Mouse (Mus musculus) lung, postnatal 0 days (tissue): ENCODE results near the gene Rbm41. TPM values are rescaled to one million over a fixed set of nuclear protein-coding genes. Genes with fewer than 3 reads are reported as not detected.

Experiments used
- ATAC-seq: fragments of 200-750 bp; cut with Nextera tagmentation; 2 replicates; pipeline ENCODE4 v1.8.0; 2017; ENCODE audit warnings: moderate library complexity
- DNase-seq: peaks from one replicate; pipeline ENCODE4 v3.0.0-alpha.2; 2016; ENCODE audit warnings: low spot score
- H3K27ac ChIP-seq: fragments of 300-500 bp; sonication (generic); 2 replicates; pipeline ENCODE4 v1.5.1; 2014; ENCODE audit warnings: antibody characterized with exemption, mild to moderate bottlenecking, low read length, mixed read lengths
- H3K27me3 ChIP-seq: fragments of 300-500 bp; sonication (generic); replicated peaks from 2 replicates; pipeline ENCODE4 v1.6.1; 2014; ENCODE audit warnings: low read length, mixed read lengths; ENCODE audit not compliant: insufficient read depth
- H3K36me3 ChIP-seq: fragments of 300-500 bp; sonication (generic); 2 replicates; pipeline ENCODE4 v1.6.1; 2014; ENCODE audit warnings: low read length, mixed read lengths; ENCODE audit not compliant: insufficient read depth
- H3K4me1 ChIP-seq: fragments of 300-500 bp; sonication (generic); 2 replicates; pipeline ENCODE4 v1.6.1; 2014; ENCODE audit warnings: antibody characterized with exemption, low read depth, low read length, mixed read lengths; ENCODE audit not compliant: insufficient read depth
- H3K4me2 ChIP-seq: fragments of 300-500 bp; sonication (generic); replicated peaks from 2 replicates; pipeline ENCODE4 v1.6.1; 2014; ENCODE audit warnings: low read depth, mild to moderate bottlenecking, low read length, moderate library complexity, mixed read lengths
- H3K4me3 ChIP-seq: fragments of 300-500 bp; sonication (generic); 2 replicates; pipeline ENCODE4 v1.5.1; 2014; ENCODE audit warnings: low read depth, low read length
- H3K9ac ChIP-seq: fragments of 300-500 bp; sonication (generic); replicated peaks from 2 replicates; pipeline ENCODE4 v1.6.1; 2014; ENCODE audit warnings: low read depth, mild to moderate bottlenecking
- H3K9me3 ChIP-seq: fragments of 300-500 bp; sonication (generic); 2 replicates; pipeline ENCODE4 v1.6.1; 2016; ENCODE audit warnings: low read length, mixed read lengths
- CTCF ChIP-seq: IDR thresholded peaks from 2 replicates; pipeline ENCODE4 v1.5.1; 2016; ENCODE audit warnings: antibody characterized with exemption, mild to moderate bottlenecking
- EP300 ChIP-seq: IDR thresholded peaks from 2 replicates; pipeline ENCODE4 v1.6.1; 2016; ENCODE audit warnings: antibody characterized with exemption, mild to moderate bottlenecking, control low read depth
- WGBS: fragments of 180-500 bp; shearing (Covaris S2); extraction: QIAGEN DNeasy Blood & Tissue Kit; methylation state at CpG from one replicate; pipeline ENCODE4 v1.1.7; 2014; 5-methylcytosine and 5-hydroxymethylcytosine counted together
- polyA plus RNA-seq: library from polyadenylated mRNA; unstranded; fragments of >200 nt; fragmentation: Nextera tagmentation; extraction: Ambion mirVana; gene quantifications from 2 replicates; pipeline ENCODE4 v1.2.1, GENCODE M21; 2015

The Rbm41 gene
- 2.6 and 2.9 TPM in 2 replicates for polyA plus RNA-seq

DNA sequence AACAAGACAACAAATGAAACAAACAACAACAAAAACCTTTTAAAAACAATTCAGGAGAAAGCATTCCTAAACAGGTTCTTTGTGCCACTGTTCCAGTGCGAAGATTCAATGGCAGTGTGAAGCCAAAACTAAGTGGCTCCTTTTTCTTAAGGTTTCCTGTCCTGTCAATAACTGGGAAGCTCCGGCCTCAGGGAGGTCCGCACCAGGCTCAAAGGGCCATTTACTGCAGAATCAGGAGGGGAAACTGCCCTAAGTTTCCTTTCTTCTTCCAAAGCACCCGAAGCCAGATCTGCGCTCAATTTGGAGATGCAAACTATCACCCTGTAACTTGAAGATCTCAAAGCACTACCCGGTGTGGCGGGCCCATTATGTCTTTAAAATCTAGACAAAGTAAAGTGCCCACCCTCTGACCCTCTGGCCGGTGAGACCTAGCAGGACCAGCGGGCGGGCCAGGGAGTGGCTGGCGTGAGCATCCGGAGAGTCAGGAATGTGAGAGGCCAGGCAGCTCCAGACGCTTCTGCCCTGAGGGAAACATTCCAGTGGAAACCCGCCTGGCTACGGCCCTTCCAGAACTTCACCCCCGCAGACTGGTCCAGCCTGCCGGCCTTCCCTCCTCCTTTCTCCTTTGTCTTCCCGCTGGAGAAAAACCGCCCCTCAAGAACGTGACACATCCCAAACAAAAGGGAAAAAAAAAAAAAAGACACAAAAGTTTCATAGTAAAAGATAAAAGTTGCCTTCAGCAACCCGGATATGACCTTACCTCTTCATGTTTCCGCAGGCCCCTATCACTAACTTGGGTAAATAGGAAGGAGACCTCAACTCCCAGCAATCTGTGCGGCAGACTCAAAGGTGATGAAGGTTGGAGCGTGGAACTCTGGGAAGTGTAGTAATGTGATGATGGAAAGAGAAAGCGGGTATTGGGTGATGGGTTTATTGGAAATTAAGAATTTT lies at the start of gene Rbm41:
Gene Rbm41, minus strand, starts transcription at position 856 of the 951 bp plus-strand sequence.
- TF ChIP-seq CTCF (no peak), EP300 (no peak)
- Histone ChIP-seq H3K9ac (peak within 1 kb of the TSS; percentile 34; the same call in 1 of the 2 replicates), H3K4me3 (peak within 1 kb of the TSS; percentile 47), H3K27ac (peak within 1 kb of the TSS; percentile 68), H3K4me2 (peak within 1 kb of the TSS; percentile 42), H3K36me3 (0 out of 2 replicates have a peak, but pooled peaks cover 5% of the 10 kb centered on the region), H3K9me3 (no peaks in the 10 kb centered on the region), H3K27me3 (no peaks in the 10 kb centered on the region), H3K4me1 (no peaks in the 10 kb centered on the region)
- peak; percentile 86 for ATAC-seq
- DNase-seq: peak; percentile 60
- 13% methylated on average over 21 of the region's 25 CpGs for WGBS

- H3K9ac ChIP-seq: no peak overlapping the region
- no peaks in the 10 kb centered on the region for H3K4me1 ChIP-seq
- H3K27me3 ChIP-seq: no peaks in the 10 kb centered on the region
- TF ChIP-seq EP300: no peak
- no peak for TF ChIP-seq CTCF
- H3K9me3 ChIP-seq: no peaks in the 10 kb centered on the region
- ATAC-seq (no peak), DNase-seq (no peak)
- 87% methylated on average over 4 of the region's 4 CpGs for WGBS
- no peak overlapping the region for H3K4me3 ChIP-seq
- H3K36me3 ChIP-seq: 0 out of 2 replicates have a peak, but pooled peaks cover under 1% of the 10 kb centered on the region
- H3K27ac ChIP-seq: no peak overlapping the region
- H3K4me2 ChIP-seq: no peak overlapping the region
Observed at GRCm38 (mm10) chrX:139998691-139999065, 283 bp upstream of the Rbm41 start.

- H3K27ac ChIP-seq: no peak overlapping the region
- DNase-seq: no peak
- WGBS: 72% methylated on average over 5 of the region's 5 CpGs
- TF ChIP-seq EP300: no peak
- TF ChIP-seq CTCF: no peak
- no peak overlapping the region for H3K4me2 ChIP-seq
- no peaks in the 10 kb centered on the region for H3K36me3 ChIP-seq
- H3K4me1 ChIP-seq: no peaks in the 10 kb centered on the region
- no peak overlapping the region for H3K9ac ChIP-seq
- no peaks in the 10 kb centered on the region for H3K9me3 ChIP-seq
- no peak overlapping the region for H3K4me3 ChIP-seq
- ATAC-seq: no peak
- no peaks in the 10 kb centered on the region for H3K27me3 ChIP-seq
Observed at GRCm38 (mm10) chrX:139982115-139982514, 16.3 kb downstream of the Rbm41 start.

- ATAC-seq: peak; percentile 30; the same call in 1 of the 2 replicates
- Histone ChIP-seq H3K27me3 (no peaks in the 10 kb centered on the region), H3K4me2 (no peak overlapping the region), H3K4me3 (no peak overlapping the region), H3K4me1 (no peaks in the 10 kb centered on the region), H3K27ac (no peak overlapping the region), H3K9ac (no peak overlapping the region), H3K9me3 (no peaks in the 10 kb centered on the region), H3K36me3 (no peaks in the 10 kb centered on the region)
- WGBS: 67% methylated on average over 1 of the region's 1 CpGs
- peak; percentile 26 for DNase-seq
- TF ChIP-seq EP300 (no peak), CTCF (no peak)
Observed at GRCm38 (mm10) chrX:139933507-139933906, 64.9 kb downstream of the Rbm41 start.

GRCm38 (mm10) chrX:139932472-139932871 lies 65.9 kb downstream of the Rbm41 start:
- peak; percentile 48 for TF ChIP-seq CTCF
- no peak for TF ChIP-seq EP300
- Histone ChIP-seq H3K9me3 (no peaks in the 10 kb centered on the region), H3K4me2 (no peak overlapping the region), H3K4me3 (no peak overlapping the region), H3K27me3 (no peaks in the 10 kb centered on the region), H3K4me1 (no peaks in the 10 kb centered on the region), H3K36me3 (no peaks in the 10 kb centered on the region), H3K27ac (no peak overlapping the region), H3K9ac (no peak overlapping the region)
- WGBS: 65% methylated on average over 3 of the region's 3 CpGs
- ATAC-seq (no peak), DNase-seq (peak; percentile 5)

GRCm38 (mm10) chrX:139920572-139920971 lies 77.8 kb downstream of the Rbm41 start:
- Histone ChIP-seq H3K36me3 (no peaks in the 10 kb centered on the region), H3K4me3 (no peak overlapping the region), H3K9me3 (no peaks in the 10 kb centered on the region), H3K27me3 (no peaks in the 10 kb centered on the region), H3K27ac (no peak overlapping the region), H3K4me2 (no peak overlapping the region), H3K4me1 (no peaks in the 10 kb centered on the region), H3K9ac (no peak overlapping the region)
- DNase-seq (no peak), ATAC-seq (no peak)
- no peak for TF ChIP-seq EP300
- no peak for TF ChIP-seq CTCF
- 79% methylated on average over 4 of the region's 4 CpGs for WGBS
